Mouse (Mus musculus) right cerebral cortex, adult 2 months (tissue): Measurements from ENCODE around the gene Ttc39d.
"Not testable (repeated sequence)": the region's sequence is repeated elsewhere in the genome, so short reads cannot be mapped to it uniquely, and the experiment has no call there.

Experiments
- DNase-seq, 2 experiments: peaks; one replicate each; pipeline ENCODE4 v3.0.0; 2021 to 2022; ENCODE audit warnings: low spot score in 2 of 2

Gene Ttc39d

DNA sequence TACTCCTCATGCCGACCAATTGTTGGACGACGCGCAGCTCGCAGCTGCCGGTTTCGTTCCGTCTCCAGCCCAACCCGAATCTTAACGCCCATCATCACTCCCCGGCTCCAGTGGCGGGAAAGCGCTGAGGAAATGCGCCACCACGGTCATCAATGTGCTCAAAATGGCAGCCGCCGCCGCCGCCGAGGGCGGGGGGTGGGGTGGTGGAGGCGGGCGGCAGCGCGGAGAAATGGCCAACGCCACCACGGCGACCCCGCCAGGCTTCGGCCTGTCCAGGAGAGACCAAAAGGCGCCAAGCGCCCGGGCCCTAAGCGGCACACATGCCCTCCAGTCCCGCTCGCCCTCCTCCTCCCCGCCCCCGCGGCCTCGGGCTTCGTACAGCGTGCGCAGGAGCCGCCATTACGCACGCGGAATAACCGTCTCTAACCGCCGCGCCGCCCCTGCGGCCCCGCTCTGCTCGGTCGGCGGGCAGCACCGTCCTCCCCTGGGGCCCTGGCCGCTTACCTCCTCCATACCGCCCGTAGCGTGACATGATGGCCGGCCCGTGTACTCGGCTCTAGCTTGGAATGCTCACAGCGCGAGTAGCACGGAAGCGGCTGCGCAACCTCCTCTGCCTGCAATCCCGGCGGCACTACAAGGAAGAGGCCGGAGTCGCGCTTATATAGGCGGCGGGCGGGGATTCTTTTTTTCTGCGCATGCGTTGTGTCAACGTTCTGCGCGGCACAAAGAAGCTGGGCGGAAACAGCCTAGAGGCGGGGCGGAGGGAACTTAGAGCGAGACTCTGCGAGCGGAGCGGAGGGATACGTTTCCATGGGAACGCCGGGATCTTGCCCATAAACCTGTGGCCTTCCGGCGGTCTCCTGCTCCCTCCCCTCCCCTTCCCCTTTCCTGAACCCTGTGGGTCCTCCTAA lies at the start of gene Ttc39d, which contains the start of gene Srsf7:
Gene Ttc39d (plus strand): TSS at position 790 of the 911 bp plus-strand sequence.
Gene Srsf7 (minus strand): TSS at position 637 of the 911 bp plus-strand sequence.
- peak; percentile 98 to 99 for DNase-seq

DNA sequence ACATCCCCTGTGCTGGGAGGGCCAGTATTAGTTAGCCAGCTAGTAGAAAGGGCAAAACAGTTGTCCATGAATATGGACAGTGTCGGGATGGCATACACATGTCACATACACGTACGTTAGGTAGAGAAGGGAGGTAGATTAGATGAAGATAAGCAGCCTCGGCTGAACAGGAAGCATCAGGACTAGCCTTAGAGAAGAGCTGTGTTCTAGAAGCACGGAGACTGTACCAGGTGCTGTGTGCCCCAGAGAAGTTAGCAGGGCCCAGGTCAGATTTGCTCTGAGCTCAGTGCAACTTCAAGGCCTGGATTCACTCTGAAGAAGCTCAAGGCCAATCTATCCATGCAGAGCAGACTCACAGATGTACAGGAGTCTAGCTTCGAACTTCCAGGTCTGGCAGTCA lies 49.8 kb upstream of the Ttc39d start:
- DNase-seq = no peak

DNA sequence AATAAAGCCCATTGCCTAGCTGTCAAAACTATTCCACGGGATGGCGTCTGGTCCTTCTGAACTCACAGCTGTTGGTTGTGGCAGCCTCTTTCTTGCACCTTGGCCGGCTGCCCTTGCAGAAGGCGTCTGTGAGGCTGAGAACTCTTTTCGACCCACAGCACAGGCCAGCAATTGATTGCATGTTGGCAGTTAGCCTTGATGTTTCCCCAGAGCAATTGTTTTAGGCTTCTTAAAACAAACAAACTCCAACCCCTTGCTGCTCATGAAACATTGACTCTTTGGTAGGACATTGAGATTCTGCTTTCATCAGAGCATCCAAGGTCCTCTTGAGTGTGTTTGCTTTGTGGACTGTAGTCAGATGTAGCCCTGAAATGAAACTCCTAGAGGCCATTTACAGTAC lies 46.8 kb upstream of the Ttc39d start:
- peak in 1 of 2 experiments; percentile 57 for DNase-seq

DNA sequence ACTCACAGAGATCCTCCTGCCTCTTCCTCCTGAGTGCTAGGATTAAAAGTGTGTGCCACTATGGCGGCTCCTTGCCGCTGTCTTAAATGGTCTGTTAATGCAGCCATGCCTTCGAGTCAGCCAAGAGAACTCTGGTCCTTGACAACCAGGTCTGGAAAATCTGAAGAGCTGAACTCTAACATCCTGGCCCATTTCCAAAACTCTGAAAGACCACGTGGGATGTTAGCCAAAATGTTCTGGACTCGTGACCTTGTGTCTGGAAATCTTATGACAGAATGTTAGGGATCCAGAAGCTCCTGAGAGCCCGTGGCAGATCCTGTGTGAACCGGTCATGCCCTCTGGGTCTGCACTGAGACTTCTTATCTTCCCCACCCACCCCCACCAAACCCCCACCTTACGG lies 43.3 kb upstream of the Ttc39d start:
- no peak for DNase-seq

DNA sequence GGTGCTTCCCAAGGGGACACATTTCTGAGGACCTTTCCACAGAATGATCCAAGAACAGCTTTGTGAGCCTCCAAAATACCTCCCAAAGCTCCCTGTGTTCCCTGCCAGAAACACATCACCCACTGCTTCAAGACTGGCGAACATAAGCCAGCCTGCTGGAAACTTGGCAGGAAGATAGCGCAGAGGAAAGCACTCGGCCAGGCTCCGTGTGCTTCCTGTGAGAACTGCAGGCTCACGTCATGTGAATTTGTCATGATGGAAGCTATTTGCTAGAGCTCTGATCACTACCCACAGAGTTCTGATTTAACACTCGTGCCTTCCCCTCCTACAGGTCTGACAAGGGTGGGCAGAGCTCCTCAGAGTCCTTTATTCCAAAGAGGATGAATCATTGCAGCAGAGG lies 41.5 kb upstream of the Ttc39d start:
- peak; percentile 78 to 83 for DNase-seq

DNA sequence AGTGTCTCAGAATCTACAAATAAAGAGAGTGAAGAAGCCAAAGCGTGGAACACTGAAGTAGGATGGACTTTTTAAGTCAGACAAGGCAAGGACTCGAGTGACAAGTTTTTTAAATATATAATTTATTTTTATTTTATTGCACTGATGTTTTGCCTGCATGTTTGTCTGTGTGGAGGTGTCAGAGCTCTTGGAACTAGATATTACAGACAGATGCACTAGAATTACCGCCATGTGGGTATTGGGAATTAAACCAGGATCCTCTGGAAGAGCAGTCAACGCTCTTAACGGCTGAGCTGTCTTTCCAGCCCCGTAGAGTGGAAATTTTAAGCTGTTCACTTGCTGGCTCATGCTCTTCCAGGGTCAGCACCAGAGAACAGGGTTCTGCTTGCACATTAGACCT lies 40.9 kb upstream of the Ttc39d start:
- DNase-seq = peak; percentile 22 to 25

DNA sequence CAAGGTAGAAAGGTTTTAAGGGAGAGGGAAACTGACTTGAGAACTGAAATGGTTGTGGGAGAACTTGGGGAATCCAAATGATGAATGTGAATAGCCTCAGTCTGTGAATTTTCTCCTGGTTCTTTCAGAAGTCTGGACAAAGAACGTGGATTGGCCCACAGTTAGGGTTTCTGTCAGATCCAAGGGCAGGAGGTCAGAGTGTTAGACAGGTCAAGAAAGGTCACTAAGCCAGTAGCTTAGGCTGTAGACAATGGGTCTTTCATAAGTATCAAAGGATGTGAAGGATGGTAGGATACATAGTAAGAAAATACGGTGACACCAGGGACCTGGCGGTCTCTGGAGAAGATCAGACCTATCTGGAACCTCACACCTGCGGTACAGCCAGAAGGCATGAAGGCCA lies 39.8 kb upstream of the Ttc39d start:
- DNase-seq = no peak

DNA sequence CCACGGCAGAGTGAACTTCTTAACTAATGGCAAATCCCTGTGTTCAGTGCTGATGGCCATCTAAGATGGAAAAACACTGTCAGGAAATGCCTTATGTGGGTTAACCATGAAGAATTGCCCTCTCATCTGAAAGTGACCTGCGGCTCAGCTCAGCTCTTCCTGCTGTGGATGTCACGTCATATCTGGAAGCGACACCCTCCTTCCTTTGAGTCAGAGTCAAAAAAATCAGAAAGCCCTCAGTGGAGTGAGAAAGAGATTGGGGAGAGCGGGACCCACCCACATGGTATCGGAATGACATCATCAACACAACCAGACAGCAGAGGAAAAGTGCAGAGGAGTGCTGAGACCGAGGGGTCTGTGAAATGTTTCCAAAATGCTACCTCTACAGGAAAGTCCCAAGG lies 39.4 kb upstream of the Ttc39d start:
- DNase-seq = peak; percentile 49 to 67

DNA sequence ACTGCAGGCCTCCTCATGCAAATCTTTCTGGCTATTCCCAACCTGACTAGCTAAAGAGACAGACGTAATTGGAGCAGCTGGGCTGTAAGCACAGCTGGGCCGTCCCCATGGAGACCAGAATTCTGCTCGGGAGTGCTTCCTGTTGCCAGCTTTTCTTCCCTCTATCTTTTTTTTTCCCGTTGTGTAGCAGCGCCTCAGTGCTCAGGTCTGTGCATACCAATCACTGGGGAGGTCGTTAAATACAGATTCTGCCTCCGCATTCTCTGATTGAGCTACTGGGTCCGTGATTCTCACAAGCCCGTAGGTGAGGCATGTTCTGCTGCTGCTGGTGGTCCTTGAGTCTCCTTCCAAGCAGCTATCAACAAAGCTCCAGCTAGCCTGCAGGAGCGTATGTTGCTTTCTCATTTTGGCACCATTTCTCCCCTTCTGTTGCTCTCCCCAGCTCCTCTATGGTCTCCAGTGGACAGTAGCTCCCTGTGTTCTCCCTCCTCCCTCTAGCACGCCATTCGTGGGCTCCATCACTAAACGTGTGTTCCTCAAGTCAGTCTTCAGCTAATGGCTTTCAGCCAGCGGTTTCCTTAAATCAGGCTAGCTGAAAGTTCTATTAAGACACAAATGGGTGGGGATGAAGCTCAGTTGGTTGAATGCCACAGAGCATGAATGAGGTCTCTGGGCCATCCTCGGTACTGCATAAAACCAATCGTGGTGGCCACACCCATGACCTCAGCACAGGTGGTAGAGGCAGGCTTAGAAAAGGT lies 38.7 kb upstream of the Ttc39d start:
- DNase-seq = peak; percentile 75 to 78

DNA sequence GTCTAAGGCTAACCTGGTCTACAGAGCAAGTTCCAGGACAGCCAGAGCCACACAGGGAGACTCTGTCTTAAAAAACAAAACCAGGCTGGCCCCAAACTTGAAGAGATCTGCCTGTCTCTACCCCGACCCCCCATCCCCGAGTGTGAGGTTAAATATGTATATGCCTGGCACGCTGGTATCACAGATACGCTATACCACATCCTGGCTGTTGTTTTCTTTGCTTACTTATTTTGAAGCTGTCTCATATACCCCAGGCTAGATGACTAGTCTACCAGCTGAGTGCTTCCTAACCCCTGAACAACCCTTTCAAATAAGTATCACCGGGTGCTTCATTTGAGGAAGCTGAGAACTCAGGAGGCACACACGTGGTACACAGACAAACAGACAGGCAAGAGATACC lies 37.5 kb upstream of the Ttc39d start:
- DNase-seq = no peak

DNA sequence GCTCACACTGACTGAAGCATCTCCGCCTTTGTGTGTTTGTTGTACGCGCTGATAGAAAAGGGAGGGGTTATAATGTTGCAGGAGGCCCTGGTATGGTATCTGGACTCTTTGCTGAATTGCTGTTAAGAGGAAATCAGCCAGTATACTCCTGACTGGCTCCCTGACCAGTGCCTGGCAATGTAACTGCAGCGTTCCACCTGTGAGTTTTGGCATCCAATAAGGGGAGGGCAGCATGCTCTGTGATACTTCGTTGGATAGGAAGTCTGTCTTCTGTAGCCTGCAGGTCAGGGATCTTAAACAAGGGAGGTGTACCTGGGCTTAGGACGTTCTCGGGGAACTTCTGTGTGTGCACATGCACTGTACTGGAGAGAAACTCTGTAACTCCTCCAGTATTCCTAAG lies 36.3 kb upstream of the Ttc39d start:
- DNase-seq = no peak

DNA sequence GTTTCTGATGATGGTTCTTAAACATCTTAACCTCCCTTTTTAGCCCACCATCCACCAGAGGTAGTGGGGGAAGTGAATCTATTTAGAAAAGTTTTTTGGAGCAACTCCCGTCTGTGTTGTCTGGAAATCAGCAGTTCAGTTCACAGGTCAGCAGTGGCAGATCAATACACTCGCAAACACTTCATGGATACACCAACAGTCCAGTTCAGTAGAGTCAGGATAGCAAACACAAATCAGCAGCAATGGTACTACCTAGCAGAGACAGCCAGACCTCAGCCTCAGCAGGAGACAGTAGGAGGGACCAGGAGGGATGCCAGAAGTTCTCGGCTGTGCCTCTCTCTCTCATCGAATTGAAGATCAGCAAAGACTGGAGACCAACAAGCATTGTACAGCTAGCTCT lies 35.3 kb upstream of the Ttc39d start:
- DNase-seq = no peak

DNA sequence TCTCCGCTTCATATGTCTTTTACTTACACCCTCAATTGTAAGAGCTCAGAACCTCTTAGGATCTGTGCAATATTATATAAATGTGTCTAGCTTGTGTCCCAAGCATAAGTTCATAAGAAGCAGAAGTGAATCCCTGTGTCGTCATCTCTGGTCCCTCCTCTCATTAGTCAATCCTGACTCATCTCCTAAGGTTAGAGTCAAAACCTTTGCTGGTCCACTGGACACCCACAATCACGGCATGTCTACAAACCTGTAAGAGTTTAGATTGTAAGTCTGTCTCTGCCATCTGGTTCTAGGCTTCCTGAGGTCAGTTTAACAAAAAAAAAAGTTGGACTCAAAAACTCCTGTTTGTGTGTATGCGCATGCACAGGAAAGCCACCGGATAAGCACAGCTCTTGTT lies 34.5 kb upstream of the Ttc39d start:
- DNase-seq = no peak

DNA sequence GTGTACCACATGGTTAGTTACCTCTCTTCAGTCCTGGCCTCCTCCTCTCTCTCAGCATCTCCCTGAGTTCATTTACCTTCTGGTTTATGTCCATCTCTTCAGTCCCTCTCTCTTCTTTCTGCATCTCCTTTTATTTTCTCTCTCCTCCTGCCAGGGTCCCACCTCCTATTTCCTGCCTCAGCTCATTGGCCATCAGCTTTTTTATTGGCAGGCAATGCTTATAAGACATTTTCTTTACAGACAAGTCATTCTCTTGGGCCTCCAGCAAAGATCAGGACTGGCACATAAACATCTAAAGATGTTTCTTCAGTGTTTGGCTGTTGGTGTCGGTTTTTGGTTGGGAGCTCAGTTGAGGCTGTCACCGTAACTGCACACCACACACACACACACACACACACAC lies 33.6 kb upstream of the Ttc39d start:
- DNase-seq = no peak

DNA sequence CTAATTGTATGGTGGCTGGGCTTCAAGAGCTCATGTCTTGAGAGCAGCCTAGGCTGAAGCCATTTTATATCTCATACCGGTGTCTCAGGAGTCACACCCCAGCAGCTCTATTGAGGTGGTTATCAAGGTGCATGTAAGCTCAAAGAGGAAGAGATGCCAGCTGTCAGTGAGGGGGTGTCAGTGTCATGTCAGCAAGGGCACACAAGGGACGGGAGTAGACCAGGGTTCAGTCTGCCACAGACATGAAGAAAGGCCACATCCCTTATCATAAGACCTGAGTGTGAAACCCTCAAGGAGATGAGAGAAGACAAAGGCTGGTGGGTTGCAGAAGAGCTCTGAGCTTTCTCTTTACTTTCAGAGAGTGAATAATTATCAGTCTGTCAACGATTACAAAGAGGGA lies 33.1 kb upstream of the Ttc39d start:
- no peak for DNase-seq

DNA sequence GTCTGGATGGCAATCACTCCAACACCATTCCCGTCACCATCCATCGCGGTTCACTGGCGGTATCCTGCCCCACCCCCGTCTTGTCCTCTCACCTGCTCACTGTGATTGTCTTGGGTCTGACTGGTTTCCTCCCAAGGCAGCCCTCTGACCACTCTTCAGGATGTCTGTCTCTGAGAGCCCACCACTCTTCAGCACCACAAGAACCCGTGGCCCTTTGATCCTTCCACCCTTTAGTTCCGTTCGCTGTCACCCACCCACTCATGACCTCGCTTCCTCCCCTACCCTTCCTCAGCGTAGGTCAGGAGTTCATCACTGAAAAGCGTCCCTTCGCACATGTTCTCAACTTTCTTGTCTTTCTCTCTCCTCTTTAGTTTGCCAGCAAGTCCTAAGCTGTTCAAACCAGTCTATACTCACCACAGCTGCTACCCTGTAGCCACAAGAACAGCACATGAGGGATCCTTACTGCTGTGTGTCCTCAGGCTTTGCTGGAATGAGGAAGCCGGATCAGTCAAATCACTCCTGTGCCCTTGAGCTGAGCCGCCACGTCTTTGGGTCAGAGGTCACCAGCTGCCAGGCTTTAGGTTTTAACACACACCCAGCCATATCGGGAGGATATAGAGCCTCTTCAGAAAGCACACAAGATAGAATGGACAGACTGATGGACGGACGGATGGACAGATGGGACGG lies 32.4 kb upstream of the Ttc39d start:
- no peak for DNase-seq

DNA sequence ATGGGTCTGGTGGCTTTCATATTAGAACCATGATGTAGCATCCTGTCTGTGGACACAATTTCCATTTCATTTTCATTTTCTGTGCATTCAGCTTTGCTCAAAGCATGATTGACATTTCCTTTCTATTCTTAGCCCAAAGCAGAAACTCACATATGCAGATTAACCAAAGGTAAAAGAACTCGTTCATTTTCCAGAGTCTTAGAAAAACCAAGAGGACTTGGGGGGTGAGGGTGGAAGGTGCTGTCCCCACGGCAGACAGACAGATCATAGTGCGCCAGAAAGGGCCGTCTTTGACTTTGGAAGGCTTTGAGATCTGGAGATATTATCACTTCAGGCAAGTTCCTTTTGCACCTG lies 31.9 kb upstream of the Ttc39d start:
- DNase-seq = no peak

DNA sequence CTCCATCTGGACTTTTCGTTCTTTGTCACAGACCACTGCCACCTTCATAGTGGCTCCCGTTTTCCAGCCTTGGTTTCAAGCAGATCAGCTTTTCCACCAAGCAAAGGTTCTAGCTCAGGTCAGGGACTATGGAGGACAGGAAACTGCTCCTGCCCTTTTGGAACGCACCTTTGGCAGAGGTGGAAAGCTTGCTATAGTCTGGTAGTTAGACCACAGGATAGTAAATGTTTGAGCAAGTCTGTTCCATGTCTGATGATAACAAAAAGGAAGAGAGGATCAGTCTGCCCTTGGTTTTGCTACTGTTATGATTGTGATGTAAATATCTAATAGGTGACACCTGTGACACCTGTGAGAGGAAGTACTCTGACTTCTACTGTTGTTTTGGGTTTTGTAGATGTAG lies 31.3 kb upstream of the Ttc39d start:
- DNase-seq = no peak

DNA sequence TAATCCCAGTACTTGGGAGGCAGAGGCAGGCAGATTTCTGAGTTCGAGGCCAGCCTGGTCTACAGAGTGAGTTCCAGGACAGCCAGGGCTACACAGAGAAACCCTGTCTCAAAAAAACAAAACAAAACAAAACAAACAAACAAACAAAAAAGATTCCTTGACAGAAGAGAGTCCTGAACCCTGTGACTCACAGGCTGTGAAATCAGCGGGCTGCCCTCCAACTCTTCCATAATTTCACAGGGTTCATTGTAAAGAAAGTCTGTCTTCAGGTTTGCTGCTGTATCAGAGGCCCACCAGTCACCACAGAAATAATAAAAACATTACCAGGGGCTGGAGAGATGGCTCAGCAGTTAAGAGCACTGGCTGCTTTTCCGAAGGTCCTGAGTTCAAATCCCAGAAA lies 28.4 kb upstream of the Ttc39d start:
- not testable (repeated sequence) for DNase-seq

DNA sequence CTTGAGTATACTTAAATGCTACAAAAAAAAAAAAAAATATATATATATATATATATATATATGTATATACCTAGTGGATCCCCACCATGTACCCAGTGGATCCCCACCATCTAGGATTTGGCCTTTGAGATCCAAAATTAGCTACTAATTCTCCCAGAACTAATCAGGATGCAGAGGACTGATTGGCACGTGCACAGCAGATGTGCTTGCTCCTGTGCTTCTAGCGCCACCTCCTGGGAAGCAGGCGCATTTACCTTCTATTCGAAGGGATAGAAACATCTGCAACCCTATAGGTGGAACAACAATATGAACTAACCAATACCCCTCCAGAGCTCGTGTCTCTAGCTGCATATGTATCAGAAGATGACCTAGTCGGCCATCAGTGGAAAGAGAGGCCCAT lies 27.3 kb upstream of the Ttc39d start:
- peak; percentile 80 to 82 for DNase-seq

DNA sequence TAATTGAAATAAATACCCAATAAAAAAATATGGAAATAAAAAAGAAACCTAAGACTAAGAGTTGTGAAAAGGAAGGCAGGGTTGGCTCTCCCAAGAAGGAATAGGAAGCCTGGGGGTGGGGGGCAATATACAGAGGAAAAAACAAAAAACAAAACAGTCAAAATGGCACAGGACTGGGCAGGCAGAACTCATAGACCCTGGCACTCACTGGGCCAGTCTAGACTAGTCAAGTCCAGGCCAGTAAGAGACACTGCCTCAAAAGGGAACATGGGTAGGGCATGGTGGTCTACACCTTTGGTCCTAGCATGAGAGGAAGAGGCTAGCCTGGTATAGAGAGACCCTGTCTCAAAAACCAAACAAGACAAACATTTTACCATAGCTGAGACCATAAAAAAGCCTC lies 26.8 kb upstream of the Ttc39d start:
- DNase-seq = no peak

DNA sequence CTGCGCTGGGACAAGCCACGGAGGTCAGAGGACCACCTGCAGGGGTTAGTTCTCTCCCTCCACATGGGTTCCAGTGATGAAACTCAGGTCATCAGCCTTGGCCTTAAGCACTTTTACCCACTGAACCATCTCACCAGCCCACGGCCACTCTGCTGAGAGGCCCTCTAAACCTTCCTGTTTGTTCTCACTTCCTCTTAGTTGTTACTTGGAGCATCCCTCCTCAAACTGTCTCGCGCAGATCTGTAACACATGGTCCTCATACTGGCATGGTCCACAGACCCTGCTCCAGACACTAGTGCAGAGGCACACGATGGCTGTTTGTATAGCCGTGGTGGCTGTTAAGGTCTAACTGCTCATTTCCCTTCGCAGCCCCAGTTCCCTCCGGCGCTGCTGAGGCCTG lies 23.6 kb upstream of the Ttc39d start:
- DNase-seq = no peak
